ENCODE assay signal across 16 mouse cellular contexts in the genomic region with DNA sequence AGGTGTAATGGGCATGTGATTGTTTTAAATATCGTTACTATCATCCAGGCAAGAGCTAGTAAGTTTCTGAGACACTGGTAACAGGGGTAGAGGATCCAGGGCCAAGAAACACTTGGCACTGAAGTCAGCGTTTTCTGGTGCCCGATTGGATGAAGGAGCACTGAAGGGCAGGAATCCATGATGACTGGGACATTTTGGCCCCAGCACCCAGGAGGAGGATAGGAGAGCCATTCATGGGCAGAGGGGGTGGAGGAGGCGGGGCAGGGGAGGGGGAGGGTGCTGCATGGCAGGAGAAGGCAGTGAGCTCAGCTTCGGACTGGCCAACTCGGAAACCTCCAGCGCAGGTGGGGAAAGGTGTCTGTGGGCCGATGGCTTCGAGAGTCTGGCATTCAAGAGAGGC. TPM values are rescaled to one million over a fixed set of nuclear protein-coding genes. Genes with fewer than 3 reads are reported as not detected.
A peak's percentile ranks its signal among the peaks of the same experiment; 100 is the strongest.
DNase-seq lines count a peak whose midpoint lies in the region; ATAC-seq and TF ChIP-seq lines count a peak whose summit lies in the region.
"Had no signal": no experiment of that assay in that cellular context is flagged by ENCODE, and none has a peak within 500 bp of the region (broad histone marks: within the 10 kb centered on the region; RNA-seq: fewer than 3 reads in every experiment).

No protein-coding gene starts in this region.

- no peaks in the 10 kb centered on the region for H3K4me1 ChIP-seq in forebrain, postnatal 0 days (ENCODE audit: insufficient read depth)
- H3K4me1 ChIP-seq in forebrain, embryonic 16.5 days (replicated peaks; ENCODE audit: control insufficient read depth, insufficient read depth, low read length), result no peaks in the 10 kb centered on the region
- H3K4me1 ChIP-seq in hindbrain, embryonic 13.5 days (replicated peaks), result no peaks in the 10 kb centered on the region
- H3K4me1 ChIP-seq: hindbrain, embryonic 15.5 days; midbrain, embryonic 12.5 days had no signal

- no peak overlapping the region for H3K9ac ChIP-seq in forebrain, postnatal 0 days
- H3K9ac ChIP-seq in forebrain, embryonic 16.5 days (replicated peaks; ENCODE audit: low read depth, low read length), result no peak overlapping the region
- no peak overlapping the region for H3K9ac ChIP-seq in hindbrain, embryonic 13.5 days
- H3K9ac ChIP-seq: embryonic facial prominence, embryonic 15.5 days; hindbrain, embryonic 15.5 days; liver, embryonic 13.5 days; midbrain, embryonic 12.5 days had no signal

- H3K9me3 ChIP-seq in forebrain, postnatal 0 days (ENCODE audit: low read length), result no peaks in the 10 kb centered on the region
- no peaks in the 10 kb centered on the region for H3K9me3 ChIP-seq in forebrain, embryonic 16.5 days (ENCODE audit: control insufficient read depth, low read length)
- H3K9me3 ChIP-seq in hindbrain, embryonic 13.5 days, result no peaks in the 10 kb centered on the region
- H3K9me3 ChIP-seq: embryonic facial prominence, embryonic 15.5 days; forebrain, embryonic 10.5 days; hindbrain, embryonic 15.5 days; liver, embryonic 13.5 days; midbrain, embryonic 12.5 days had no signal

- DNase-seq in forebrain, postnatal 0 days, result no peak
- peak; percentile 10 to 14 for DNase-seq in layer of hippocampus, adult 8-10 months (ENCODE audit: low spot score in 2 of 2)
- DNase-seq in layer of hippocampus, postnatal 25 days (ENCODE audit: extremely low spot score in 1 of 2, low spot score in 1 of 2), result no peak
- peak; percentile 49 to 61 for DNase-seq in right cerebral cortex, postnatal 10 days (ENCODE audit: low spot score in 2 of 2)
- no peak for DNase-seq in right cerebral cortex, adult 2 months (ENCODE audit: low spot score in 2 of 2)
- peak; percentile 78 to 84 for DNase-seq in kidney, postnatal 36 days
- DNase-seq: embryo, embryonic 11 days; gastrocnemius, postnatal 25 days; liver, embryonic 13.5 days; thymus, postnatal 36 days had no signal

- no peaks in the 10 kb centered on the region for H3K36me3 ChIP-seq in forebrain, postnatal 0 days (ENCODE audit: insufficient read depth)
- no peaks in the 10 kb centered on the region for H3K36me3 ChIP-seq in forebrain, embryonic 16.5 days (ENCODE audit: control insufficient read depth, insufficient read depth)
- no peaks in the 10 kb centered on the region for H3K36me3 ChIP-seq in hindbrain, embryonic 13.5 days
- H3K36me3 ChIP-seq: embryonic facial prominence, embryonic 15.5 days; forebrain, embryonic 10.5 days; hindbrain, embryonic 15.5 days; liver, embryonic 13.5 days; midbrain, embryonic 12.5 days had no signal

- H3K27me3 ChIP-seq in forebrain, postnatal 0 days (ENCODE audit: insufficient read depth, low read length), result no peaks in the 10 kb centered on the region
- H3K27me3 ChIP-seq in forebrain, embryonic 16.5 days (replicated peaks; ENCODE audit: control insufficient read depth, insufficient read depth, low read length), result no peaks in the 10 kb centered on the region
- H3K27me3 ChIP-seq in hindbrain, embryonic 13.5 days, result 0 out of 2 replicates have a peak, but pooled peaks cover 3% of the 10 kb centered on the region
- H3K27me3 ChIP-seq: embryonic facial prominence, embryonic 15.5 days; hindbrain, embryonic 15.5 days; liver, embryonic 13.5 days had no signal

- WGBS in forebrain, postnatal 0 days, result 75% methylated on average over 9 of the region's 9 CpGs
- 79% methylated on average over 9 of the region's 9 CpGs for WGBS in forebrain, embryonic 16.5 days
- WGBS in hindbrain, embryonic 13.5 days, result 80% methylated on average over 9 of the region's 9 CpGs

- H3K27ac ChIP-seq in forebrain, postnatal 0 days (ENCODE audit: low read depth, low read length), result no peak overlapping the region
- H3K27ac ChIP-seq in forebrain, embryonic 16.5 days (ENCODE audit: low read length), result no peak overlapping the region
- no peak overlapping the region for H3K27ac ChIP-seq in hindbrain, embryonic 13.5 days
- H3K27ac ChIP-seq: embryonic facial prominence, embryonic 15.5 days; forebrain, embryonic 10.5 days; hindbrain, embryonic 15.5 days; liver, embryonic 13.5 days; midbrain, embryonic 12.5 days had no signal

- peak; percentile 30; the same call in 1 of the 2 replicates for ATAC-seq in forebrain, postnatal 0 days
- ATAC-seq in forebrain, embryonic 16.5 days, result no peak
- ATAC-seq in hindbrain, embryonic 13.5 days (ENCODE audit: low FRiP score), result no peak

- H3K4me3 ChIP-seq in forebrain, postnatal 0 days (ENCODE audit: low read depth, low read length), result no peak overlapping the region
- no peak overlapping the region for H3K4me3 ChIP-seq in forebrain, embryonic 16.5 days (replicated peaks; ENCODE audit: low read length)
- H3K4me3 ChIP-seq in hindbrain, embryonic 13.5 days, result no peak overlapping the region
- H3K4me3 ChIP-seq: embryonic facial prominence, embryonic 15.5 days; forebrain, embryonic 10.5 days; hindbrain, embryonic 15.5 days; liver, embryonic 13.5 days; midbrain, embryonic 12.5 days had no signal

- H3K4me2 ChIP-seq in forebrain, postnatal 0 days (ENCODE audit: low read depth), result no peak overlapping the region
- H3K4me2 ChIP-seq in forebrain, embryonic 16.5 days (ENCODE audit: low read length), result no peak overlapping the region
- H3K4me2 ChIP-seq in hindbrain, embryonic 13.5 days, result no peak overlapping the region
- H3K4me2 ChIP-seq: embryonic facial prominence, embryonic 15.5 days; hindbrain, embryonic 15.5 days; liver, embryonic 13.5 days; midbrain, embryonic 12.5 days had no signal

- TF ChIP-seq CTCF in forebrain, postnatal 0 days (IDR thresholded peaks at IDR 0.05; ENCODE audit: low read depth), result no peak

RNA-seq across cellular contexts. Expression of a gene that starts 9.4 kb away (rescaled TPM):
- total RNA-seq in forebrain, postnatal 0 days (2014; rRNA removed), result 1.3 and 1.4 TPM in 2 replicates
- 1.9 and 2.0 TPM in 2 replicates for polyA plus RNA-seq in forebrain, postnatal 0 days (2015; fragmentation: Nextera tagmentation; extraction: Ambion mirVana)
- polyA plus RNA-seq in forebrain, embryonic 16.5 days (2015; fragmentation: Nextera tagmentation; extraction: Ambion mirVana), result 0.72 and 1.4 TPM in 2 replicates
- 10 to 100 TPM; 12.8 to 16.0 (median 14.0) TPM for total RNA-seq in layer of hippocampus, adult 8-10 months (2022)
- total RNA-seq in layer of hippocampus, postnatal 25 days (2021), result 10 to 100 TPM; 14.6 to 16.9 TPM
- polyA plus RNA-seq in hindbrain, embryonic 13.5 days (2015; fragmentation: Nextera tagmentation; extraction: Ambion mirVana), result 0.96 and 1.1 TPM in 2 replicates

Comparison
In these comparisons a context has a peak if more than half of its experiments do, and no peak if none do; other contexts are left out.
1. DNase-seq: peak in layer of hippocampus, adult 8-10 months (2 of 2), right cerebral cortex, postnatal 10 days (2 of 2) and kidney, postnatal 36 days (2 of 2); none in forebrain, postnatal 0 days (single experiment), layer of hippocampus, postnatal 25 days (0 of 2) and right cerebral cortex, adult 2 months (0 of 2).